20 mouse cellular contexts compared by ENCODE assay signal in the genomic region with DNA sequence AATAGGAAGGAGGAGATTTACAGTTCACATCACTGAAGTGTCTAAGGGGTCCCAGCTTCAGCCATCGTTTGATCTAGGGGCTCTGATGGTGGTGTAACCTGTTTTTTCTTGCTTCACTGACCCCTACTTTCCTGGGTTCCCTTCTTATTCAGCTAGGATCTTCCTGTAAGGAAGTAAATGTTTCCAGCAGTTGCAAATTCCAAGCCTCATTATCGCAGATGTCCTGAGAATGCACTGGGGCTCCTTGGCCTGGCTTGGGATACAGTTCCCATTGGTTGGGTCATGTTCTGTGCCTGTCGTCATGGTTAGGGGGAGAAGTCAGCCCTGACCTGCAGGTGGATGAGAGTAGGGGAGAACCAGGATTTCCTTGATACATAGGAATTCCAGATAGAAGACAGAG. TPM values are rescaled to one million over a fixed set of nuclear protein-coding genes. Genes with fewer than 3 reads are reported as not detected.
"Had no signal": no experiment of that assay in that cellular context is flagged by ENCODE, and none has a peak within 500 bp of the region (broad histone marks: within the 10 kb centered on the region; RNA-seq: fewer than 3 reads in every experiment).

No protein-coding gene starts in this region.

- DNase-seq: lung, adult 18-20 months; lung, embryonic 14.5 days; lung, postnatal 10 days; lung, postnatal 4 days; midbrain, embryonic 14.5 days; retina, postnatal 1 day; right cerebral cortex, adult 18-20 months; right cerebral cortex, postnatal 25 days; right cerebral cortex, postnatal 4 days; spleen, adult 18-20 months; thymus, adult 18-20 months; thymus, postnatal 14 days; thymus, postnatal 36 days had no signal

- H3K27me3 ChIP-seq: neural tube, embryonic 13.5 days; neural tube, embryonic 15.5 days had no signal

- H3K4me3 ChIP-seq: midbrain, embryonic 10.5 days; midbrain, embryonic 12.5 days; myocyte; neural tube, embryonic 13.5 days; neural tube, embryonic 15.5 days had no signal

- H3K4me2 ChIP-seq: lung, embryonic 14.5 days; midbrain, embryonic 12.5 days; neural tube, embryonic 13.5 days; neural tube, embryonic 15.5 days had no signal

- H3K27ac ChIP-seq: midbrain, embryonic 10.5 days; midbrain, embryonic 12.5 days; neural tube, embryonic 13.5 days; neural tube, embryonic 15.5 days had no signal

- ATAC-seq: midbrain, embryonic 16.5 days had no signal

- H3K9ac ChIP-seq: lung, embryonic 14.5 days; midbrain, embryonic 12.5 days; neural tube, embryonic 13.5 days; neural tube, embryonic 15.5 days had no signal

- H3K36me3 ChIP-seq: neural tube, embryonic 13.5 days; neural tube, embryonic 15.5 days had no signal

- H3K9me3 ChIP-seq: midbrain, embryonic 10.5 days; midbrain, embryonic 12.5 days; neural tube, embryonic 13.5 days; neural tube, embryonic 15.5 days had no signal

RNA-seq across cellular contexts. Expression of gene Nkd1, which starts 40.2 kb away (rescaled TPM):
- total RNA-seq: megakaryocyte-erythroid progenitor cell, adult 5-6 weeks had no signal
